Comparison of ENCODE assay signal across 8 mouse cellular contexts in the genomic region with DNA sequence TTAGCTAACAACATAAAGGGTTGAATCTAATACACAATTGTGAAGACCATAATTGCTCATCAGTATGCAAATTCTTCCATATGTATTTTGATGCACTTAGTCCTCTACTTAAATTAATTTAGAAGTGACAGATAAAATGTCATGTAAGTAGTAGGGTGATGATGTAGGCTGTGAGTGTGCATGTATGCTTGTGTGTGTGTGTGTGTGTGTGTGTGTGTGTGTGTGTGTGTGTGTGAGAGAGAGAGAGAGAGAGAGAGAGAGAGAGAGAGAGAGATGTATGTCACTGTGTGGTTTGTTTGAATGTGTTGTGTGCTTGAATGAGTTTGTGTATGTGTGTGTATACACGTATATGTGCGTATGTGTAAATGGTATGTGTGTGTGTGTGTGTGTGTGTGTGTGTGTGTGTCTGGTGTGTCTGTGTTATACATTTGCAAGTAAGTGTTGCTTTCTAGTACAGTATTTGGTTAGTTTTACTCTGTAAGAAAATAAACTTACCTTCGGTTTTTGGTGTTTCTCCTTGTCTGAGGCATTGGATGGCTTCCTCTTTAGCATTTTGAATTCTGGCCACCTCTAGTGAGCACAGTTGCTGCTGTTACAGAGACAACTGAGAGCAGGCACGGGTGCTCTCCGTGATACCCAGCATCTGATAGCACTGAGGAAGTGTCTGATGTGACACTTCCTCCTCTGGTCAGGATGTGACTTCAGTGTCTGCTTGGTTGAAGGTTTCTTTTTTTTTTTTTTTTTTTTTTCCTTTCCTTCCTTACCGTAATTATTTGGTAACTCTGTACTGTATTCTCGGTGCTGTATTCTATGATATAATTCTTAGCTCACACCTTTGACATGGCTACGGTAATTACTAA.
DNase-seq lines count a peak whose midpoint lies in the region; ATAC-seq and TF ChIP-seq lines count a peak whose summit lies in the region.

No protein-coding gene starts in this region.

- H3K4me2 ChIP-seq in lung, embryonic 16.5 days (ENCODE audit: low read depth, low read length) = no peak overlapping the region
- no peak overlapping the region for H3K4me2 ChIP-seq in stomach, embryonic 16.5 days (ENCODE audit: low read depth, low read length)
- no peak overlapping the region for H3K4me2 ChIP-seq in forebrain, postnatal 0 days (ENCODE audit: low read depth)
- H3K4me2 ChIP-seq in forebrain, embryonic 14.5 days (ENCODE audit: low read length) = no peak overlapping the region

- H3K36me3 ChIP-seq in erythroblast, embryonic 14.5 days (ENCODE audit: control insufficient read depth) = no peaks in the 10 kb centered on the region
- no peaks in the 10 kb centered on the region for H3K36me3 ChIP-seq in lung, embryonic 16.5 days (ENCODE audit: control insufficient read depth, insufficient read depth, low read length)
- no peaks in the 10 kb centered on the region for H3K36me3 ChIP-seq in stomach, embryonic 16.5 days (ENCODE audit: control insufficient read depth, insufficient read depth, low read length)
- no peaks in the 10 kb centered on the region for H3K36me3 ChIP-seq in forebrain, postnatal 0 days (ENCODE audit: insufficient read depth)
- no peaks in the 10 kb centered on the region for H3K36me3 ChIP-seq in forebrain, embryonic 14.5 days (ENCODE audit: control insufficient read depth, insufficient read depth, low read length)

- no peak overlapping the region for H3K27ac ChIP-seq in lung, embryonic 16.5 days (ENCODE audit: low read length)
- H3K27ac ChIP-seq in stomach, embryonic 16.5 days (ENCODE audit: low read length) = no peak overlapping the region
- H3K27ac ChIP-seq in forebrain, postnatal 0 days (ENCODE audit: low read depth, low read length) = no peak overlapping the region
- H3K27ac ChIP-seq in forebrain, embryonic 14.5 days (ENCODE audit: low read depth, low read length) = no peak overlapping the region

- no peaks in the 10 kb centered on the region for H3K27me3 ChIP-seq in erythroblast, embryonic 14.5 days (ENCODE audit: control insufficient read depth)
- H3K27me3 ChIP-seq in lung, embryonic 16.5 days (ENCODE audit: control insufficient read depth, insufficient read depth, low read depth, low read length) = no peaks in the 10 kb centered on the region
- no peaks in the 10 kb centered on the region for H3K27me3 ChIP-seq in stomach, embryonic 16.5 days (ENCODE audit: control insufficient read depth, insufficient read depth, low read length)
- H3K27me3 ChIP-seq in forebrain, postnatal 0 days (ENCODE audit: insufficient read depth, low read length) = no peaks in the 10 kb centered on the region
- H3K27me3 ChIP-seq in forebrain, embryonic 14.5 days (replicated peaks; ENCODE audit: control insufficient read depth, insufficient read depth, low read length) = no peaks in the 10 kb centered on the region

- H3K4me3 ChIP-seq in erythroblast, embryonic 14.5 days (replicated peaks) = peak overlapping the region; percentile 54
- H3K4me3 ChIP-seq in lung, embryonic 16.5 days (ENCODE audit: low read length) = no peak overlapping the region
- no peak overlapping the region; the same call in 1 of the 2 replicates for H3K4me3 ChIP-seq in stomach, embryonic 16.5 days (replicated peaks; ENCODE audit: low read length)
- H3K4me3 ChIP-seq in forebrain, postnatal 0 days (ENCODE audit: low read depth, low read length) = no peak overlapping the region
- H3K4me3 ChIP-seq in forebrain, embryonic 14.5 days (ENCODE audit: low read depth, low read length) = no peak overlapping the region

- ATAC-seq in lung, embryonic 16.5 days (ENCODE audit: low read depth) = peak; percentile 56; the same call in 1 of the 2 replicates
- ATAC-seq in stomach, embryonic 16.5 days (ENCODE audit: insufficient read depth, low FRiP score) = 0 out of 2 replicates have a peak, but pooled peaks have one; percentile 53
- no peak for ATAC-seq in forebrain, postnatal 0 days
- ATAC-seq in forebrain, embryonic 14.5 days = no peak

- TF ChIP-seq CTCF in forebrain, postnatal 0 days (IDR thresholded peaks at IDR 0.05; ENCODE audit: low read depth) = no peak

- WGBS in lung, embryonic 16.5 days = 57% methylated on average over 8 of the region's 8 CpGs
- 62% methylated on average over 8 of the region's 8 CpGs for WGBS in stomach, embryonic 16.5 days
- 80% methylated on average over 8 of the region's 8 CpGs for WGBS in forebrain, postnatal 0 days
- 80% methylated on average over 8 of the region's 8 CpGs for WGBS in forebrain, embryonic 14.5 days

- H3K9ac ChIP-seq in lung, embryonic 16.5 days (ENCODE audit: low read length) = no peak overlapping the region
- H3K9ac ChIP-seq in stomach, embryonic 16.5 days (ENCODE audit: low read length) = no peak overlapping the region
- no peak overlapping the region for H3K9ac ChIP-seq in forebrain, postnatal 0 days
- no peak overlapping the region for H3K9ac ChIP-seq in forebrain, embryonic 14.5 days (ENCODE audit: low read length)

- peak; percentile 44 for DNase-seq in layer of hippocampus, adult 11-12 months (ENCODE audit: low spot score)
- no peak for DNase-seq in layer of hippocampus, postnatal 25 days (ENCODE audit: extremely low spot score in 1 of 2, low spot score in 1 of 2)
- no peak for DNase-seq in forebrain, postnatal 0 days
- no peak for DNase-seq in forebrain, embryonic 14.5 days (ENCODE audit: low spot score)
- no peak for DNase-seq in cerebellum, postnatal 14 days

- H3K4me1 ChIP-seq in erythroblast, embryonic 14.5 days (ENCODE audit: control insufficient read depth) = peaks cover 19% of the 10 kb centered on the region
- no peaks in the 10 kb centered on the region for H3K4me1 ChIP-seq in lung, embryonic 16.5 days (replicated peaks; ENCODE audit: control insufficient read depth, insufficient read depth, low read length)
- H3K4me1 ChIP-seq in stomach, embryonic 16.5 days (ENCODE audit: control insufficient read depth, insufficient read depth, low read length) = no peaks in the 10 kb centered on the region
- no peaks in the 10 kb centered on the region for H3K4me1 ChIP-seq in forebrain, postnatal 0 days (ENCODE audit: insufficient read depth)
- no peaks in the 10 kb centered on the region for H3K4me1 ChIP-seq in forebrain, embryonic 14.5 days (ENCODE audit: control insufficient read depth, insufficient read depth, low read length)

- no peaks in the 10 kb centered on the region for H3K9me3 ChIP-seq in erythroblast, embryonic 14.5 days (ENCODE audit: control insufficient read depth, low read length)
- H3K9me3 ChIP-seq in lung, embryonic 16.5 days (ENCODE audit: control insufficient read depth, low read length) = no peaks in the 10 kb centered on the region
- no peaks in the 10 kb centered on the region for H3K9me3 ChIP-seq in stomach, embryonic 16.5 days (replicated peaks; ENCODE audit: control insufficient read depth, low read length)
- H3K9me3 ChIP-seq in forebrain, postnatal 0 days (ENCODE audit: low read length) = no peaks in the 10 kb centered on the region
- no peaks in the 10 kb centered on the region for H3K9me3 ChIP-seq in forebrain, embryonic 14.5 days (replicated peaks; ENCODE audit: control insufficient read depth, low read length)

Comparison
In these comparisons a context has a peak if more than half of its experiments do, and no peak if none do; other contexts are left out.
1. ATAC-seq: peak in lung, embryonic 16.5 days (single experiment) and stomach, embryonic 16.5 days (single experiment); none in forebrain, postnatal 0 days (single experiment) and forebrain, embryonic 14.5 days (single experiment).